Comparison of ENCODE assay signal across 12 mouse cellular contexts in the genomic region with DNA sequence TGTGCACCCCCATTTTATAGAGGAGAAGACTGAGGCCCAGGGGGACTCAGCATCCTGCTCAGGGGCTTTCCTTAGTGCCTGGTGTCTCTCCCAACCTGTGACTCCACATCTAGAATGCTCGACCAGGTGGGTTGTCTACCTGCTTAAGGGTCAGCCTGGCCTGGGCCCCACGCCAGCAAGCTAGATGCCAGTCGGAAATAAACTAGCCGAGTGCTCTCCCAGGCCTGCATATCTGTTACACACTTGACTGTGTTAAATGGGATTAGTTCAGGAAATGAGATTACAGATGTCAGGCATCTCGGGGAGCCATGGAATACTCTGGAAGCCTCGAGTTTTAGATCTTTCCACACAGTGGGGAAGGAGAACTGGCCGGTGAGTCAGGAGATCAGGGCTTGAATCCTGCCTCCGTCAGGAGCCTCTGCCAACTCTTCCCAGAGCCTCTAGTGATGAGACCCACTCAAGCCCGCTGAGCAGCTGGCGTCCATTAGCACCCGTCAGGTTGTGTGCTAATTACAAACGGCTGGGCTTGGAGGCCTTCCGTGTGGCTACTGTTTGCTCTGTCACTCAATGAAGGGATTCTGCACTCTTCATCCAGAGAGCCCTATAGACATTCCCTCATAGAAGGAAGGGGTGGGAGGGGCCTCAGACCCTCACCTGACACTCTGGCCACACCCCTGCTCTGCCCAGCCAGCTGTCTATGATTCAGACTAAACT. TPM values are rescaled to one million over a fixed set of nuclear protein-coding genes. Genes with fewer than 3 reads are reported as not detected.
DNase-seq lines count a peak whose midpoint lies in the region; ATAC-seq and TF ChIP-seq lines count a peak whose summit lies in the region.
"Had no signal": no experiment of that assay in that cellular context is flagged by ENCODE, and none has a peak within 500 bp of the region (broad histone marks: within the 10 kb centered on the region; RNA-seq: fewer than 3 reads in every experiment).

No protein-coding gene starts in this region.

- no peak overlapping the region for H3K4me2 ChIP-seq in heart, postnatal 0 days (ENCODE audit: low read depth, low read length)
- H3K4me2 ChIP-seq in hindbrain, postnatal 0 days (ENCODE audit: low read depth, low read length), result no peak overlapping the region

- H3K36me3 ChIP-seq in heart, postnatal 0 days (replicated peaks; ENCODE audit: control insufficient read depth, insufficient read depth, low read length), result no peaks in the 10 kb centered on the region
- H3K36me3 ChIP-seq in hindbrain, postnatal 0 days (ENCODE audit: insufficient read depth, low read length), result no peaks in the 10 kb centered on the region

- no peak overlapping the region for H3K9ac ChIP-seq in heart, postnatal 0 days (replicated peaks; ENCODE audit: low read depth, low read length)
- no peak overlapping the region for H3K9ac ChIP-seq in hindbrain, postnatal 0 days (replicated peaks; ENCODE audit: low read length)

- no peak overlapping the region for H3K4me3 ChIP-seq in heart, postnatal 0 days (ENCODE audit: low read depth, low read length)
- H3K4me3 ChIP-seq in hindbrain, postnatal 0 days (ENCODE audit: low read length), result no peak overlapping the region

- TF ChIP-seq CTCF in heart, postnatal 0 days (IDR thresholded peaks at IDR 0.05; ENCODE audit: low read depth), result no peak
- TF ChIP-seq CTCF in hindbrain, postnatal 0 days (IDR thresholded peaks at IDR 0.05; ENCODE audit: low read depth), result no peak

- H3K27me3 ChIP-seq in heart, postnatal 0 days (ENCODE audit: control insufficient read depth, insufficient read depth, low read length), result no peaks in the 10 kb centered on the region
- no peaks in the 10 kb centered on the region for H3K27me3 ChIP-seq in hindbrain, postnatal 0 days (ENCODE audit: insufficient read depth, low read length)

- H3K27ac ChIP-seq in heart, postnatal 0 days (ENCODE audit: low read depth), result no peak overlapping the region
- peak overlapping the region; percentile 37; the same call in 1 of the 2 replicates for H3K27ac ChIP-seq in hindbrain, postnatal 0 days

- WGBS in heart, postnatal 0 days, result 23% methylated on average over 13 of the region's 13 CpGs
- whole genome bisulfite sequencing in hindbrain, postnatal 0 days, result 28% methylated on average over 13 of the region's 13 CpGs

- H3K9me3 ChIP-seq in heart, postnatal 0 days (replicated peaks; ENCODE audit: control insufficient read depth, low read length), result no peaks in the 10 kb centered on the region
- no peaks in the 10 kb centered on the region for H3K9me3 ChIP-seq in hindbrain, postnatal 0 days (ENCODE audit: low read length)

- no peak for TF ChIP-seq EP300 in heart, postnatal 0 days (IDR thresholded peaks at IDR 0.05; ENCODE audit: low read depth)

- no peak for DNase-seq in heart, postnatal 0 days (ENCODE audit: low spot score)
- DNase-seq in heart, postnatal 10 days, result no peak
- peak; percentile 59 for DNase-seq in Muller cell, postnatal 12 days (ENCODE audit: inconsistent ontology term)
- DNase-seq in embryo, embryonic 11 days, result peak; percentile 71
- peak; percentile 82 for DNase-seq in hindbrain, postnatal 0 days (ENCODE audit: low spot score)
- DNase-seq in spleen, adult 12 weeks (ENCODE audit: low spot score), result no peak
- DNase-seq: adrenal gland, postnatal 25 days; heart, postnatal 36 days; thymus, postnatal 36 days had no signal

- H3K4me1 ChIP-seq in heart, postnatal 0 days (ENCODE audit: control insufficient read depth, insufficient read depth), result no peaks in the 10 kb centered on the region
- H3K4me1 ChIP-seq in hindbrain, postnatal 0 days (ENCODE audit: insufficient read depth, low read length), result peaks cover 5% of the 10 kb centered on the region; the same call in 1 of the 2 replicates

- intact Hi-C loops in heart, postnatal 10 days (cut with DNase I), result no loop called here

- ATAC-seq in heart, postnatal 0 days (ENCODE audit: insufficient read depth, low read depth), result 0 out of 2 replicates have a peak, but pooled peaks have one; percentile 44
- ATAC-seq in hindbrain, postnatal 0 days, result peak; percentile 63
- no peak for ATAC-seq in granulocyte monocyte progenitor cell, adult 5-6 weeks (replicated peaks; ENCODE audit: poor library complexity, severe bottlenecking)
- no peak for ATAC-seq in monocyte, adult 5-6 weeks (replicated peaks; ENCODE audit: insufficient number of reproducible peaks, low FRiP score, low TSS enrichment, poor library complexity, severe bottlenecking)
- ATAC-seq: Patski had no signal

RNA-seq across cellular contexts. Expression of a gene that starts 28.9 kb away (rescaled TPM):
- 15.9 and 21.6 TPM in 2 replicates for total RNA-seq in heart, postnatal 0 days (2014; rRNA removed; ENCODE audit: low replicate concordance)
- 14.7 and 15.6 TPM in 2 replicates for polyA plus RNA-seq in heart, postnatal 0 days (2015; fragmentation: Nextera tagmentation; extraction: Ambion mirVana)
- 10 to 100 TPM; 13.9 to 16.9 TPM for total RNA-seq in heart, postnatal 10 days (2021)
- total RNA-seq in hindbrain, postnatal 0 days (2014; rRNA removed), result 42.8 and 71.4 TPM in 2 replicates
- 40.8 and 43.1 TPM in 2 replicates for polyA plus RNA-seq in hindbrain, postnatal 0 days (2015; fragmentation: Nextera tagmentation; extraction: Ambion mirVana)
- total RNA-seq in granulocyte monocyte progenitor cell, adult 5-6 weeks (2014; fragmentation: Nextera tagmentation), result 561 and 568 TPM in 2 replicates
- total RNA-seq in granulocyte monocyte progenitor cell, adult 5-6 weeks (2017), result 131 and 136 TPM in 2 replicates
- total RNA-seq in monocyte, adult 5-6 weeks (2017), result 420 to 631 TPM (median 540 TPM) in 3 replicates
- polyA plus RNA-seq: Patski had no signal

Comparison
In these comparisons a context has a peak if more than half of its experiments do, and no peak if none do; other contexts are left out.
1. ATAC-seq: peak in heart, postnatal 0 days (single experiment) and hindbrain, postnatal 0 days (single experiment); none in granulocyte monocyte progenitor cell, adult 5-6 weeks (single experiment) and monocyte, adult 5-6 weeks (single experiment).
2. DNase-seq: peak in Muller cell, postnatal 12 days (single experiment), embryo, embryonic 11 days (single experiment) and hindbrain, postnatal 0 days (single experiment); none in heart, postnatal 0 days (single experiment), heart, postnatal 10 days (0 of 2) and spleen, adult 12 weeks (single experiment).